Mouse (Mus musculus): ENCODE results near the gene Rab39.

DNA sequence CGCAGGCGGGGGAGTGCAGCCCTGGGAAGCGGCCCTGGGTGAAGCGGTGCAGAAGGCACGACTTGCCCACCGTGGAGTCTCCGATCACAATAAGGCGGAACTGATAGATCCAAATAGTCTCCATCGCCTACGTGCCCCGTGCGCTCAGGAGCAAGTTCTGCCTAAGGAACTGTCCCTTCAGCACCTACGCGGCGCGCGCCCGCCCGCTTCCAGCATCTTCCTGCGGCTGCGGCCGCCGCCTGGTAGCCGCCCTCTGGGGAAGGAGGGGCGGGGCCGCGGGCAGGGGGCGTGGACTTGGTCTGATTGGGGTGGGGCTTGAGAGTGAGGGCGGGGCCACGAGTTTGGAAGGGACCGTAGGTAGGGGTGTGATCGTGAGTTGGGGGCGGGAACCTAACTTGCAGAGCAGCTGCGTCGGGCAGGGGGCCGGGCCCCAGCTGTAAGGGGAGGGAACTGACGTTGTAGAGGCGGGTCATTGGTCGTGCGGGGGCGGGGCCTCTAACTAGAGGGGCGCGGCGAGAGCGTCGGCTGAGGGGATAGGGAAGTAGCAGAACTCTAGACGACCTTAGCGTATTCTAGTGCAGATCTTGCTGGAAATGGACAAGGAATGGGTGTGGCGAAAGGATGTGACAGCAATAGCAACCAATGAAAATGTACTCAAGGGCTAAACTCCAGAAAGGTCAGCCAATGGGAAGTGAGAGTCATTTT lies at the start of gene Rab39:
- TF ChIP-seq CTCF (conservative IDR thresholded peaks at IDR 0.05; ENCODE audit: low read length) (no peak), NANOG (IDR thresholded peaks at IDR 0.05; ENCODE audit: borderline replicate concordance, low read length) (no peak), POU5F1 (IDR thresholded peaks at IDR 0.05; ENCODE audit: borderline replicate concordance, low read length) (no peak)
